Mouse (Mus musculus): Measurements from ENCODE around the gene Haus6. TPM values are rescaled to one million over a fixed set of nuclear protein-coding genes. Genes with fewer than 3 reads are reported as not detected.

Gene Haus6
- polyA plus RNA-seq, 1 experiment from 2014 or later: 21.4 TPM

GRCm38 (mm10) chr4:86533406-86534090 is 78.3 kb downstream of the Haus6 start:
- no peak overlapping the region for H3K27ac ChIP-seq
- H3K4me2 ChIP-seq: no peak overlapping the region
- peaks cover 4% of the 10 kb centered on the region; the same call in 1 of the 2 replicates for H3K4me1 ChIP-seq
- WGBS: 55% methylated on average over 8 of the region's 8 CpGs
- H3K36me3 ChIP-seq: no peaks in the 10 kb centered on the region
- H3K9ac ChIP-seq: no peak overlapping the region
- no peaks in the 10 kb centered on the region for H3K27me3 ChIP-seq
- ATAC-seq (ENCODE audit: borderline replicate concordance, extremely low read depth, low FRiP score, low TSS enrichment): no peak
- H3K4me3 ChIP-seq: no peak overlapping the region
- H3K9me3 ChIP-seq: no peaks in the 10 kb centered on the region

GRCm38 (mm10) chr4:86529161-86529560 is 82.7 kb downstream of the Haus6 start:
- Histone ChIP-seq H3K36me3 (no peaks in the 10 kb centered on the region), H3K4me3 (no peak overlapping the region), H3K9ac (no peak overlapping the region), H3K4me2 (no peak overlapping the region), H3K4me1 (peaks cover 3% of the 10 kb centered on the region; the same call in 1 of the 2 replicates), H3K27me3 (no peaks in the 10 kb centered on the region), H3K27ac (no peak overlapping the region), H3K9me3 (no peaks in the 10 kb centered on the region)
- no peak for ATAC-seq (ENCODE audit: borderline replicate concordance, extremely low read depth, low FRiP score, low TSS enrichment)
- WGBS: 71% methylated on average over 6 of the region's 6 CpGs

Other genes starting within 250 kb of the Haus6 start
- gene Saxo1, start 53.7 kb downstream of the Haus6 start, polyA plus RNA-seq (2015; fragmentation: Nextera tagmentation; extraction: Ambion mirVana): not detected in 2 replicates
- gene Rraga, start 36.4 kb downstream of the Haus6 start, polyA plus RNA-seq (2015; fragmentation: Nextera tagmentation; extraction: Ambion mirVana): 71.7 and 77.5 TPM in 2 replicates
- gene Plin2, start 58.0 kb upstream of the Haus6 start, polyA plus RNA-seq (2015; fragmentation: Nextera tagmentation; extraction: Ambion mirVana): 124 and 134 TPM in 2 replicates
- gene Dennd4c, start 136.5 kb upstream of the Haus6 start, polyA plus RNA-seq (2015; fragmentation: Nextera tagmentation; extraction: Ambion mirVana): 7.0 and 7.1 TPM in 2 replicates
- 689 and 797 TPM in 2 replicates for gene Rps6, start 245.4 kb upstream of the Haus6 start, polyA plus RNA-seq (2015; fragmentation: Nextera tagmentation; extraction: Ambion mirVana)

All from lung, embryonic 15.5 days (tissue).